Mouse (Mus musculus) gastrocnemius, postnatal 25 days (tissue): Measurements from ENCODE around the gene Olfr948. TPM values are rescaled to one million over a fixed set of nuclear protein-coding genes. Genes with fewer than 3 reads are reported as not detected.

Source experiments
- DNase-seq: peaks from one replicate; pipeline ENCODE4 v3.0.0; 2022
- long read RNA-seq, 2 experiments: library from polyadenylated mRNA; stranded (forward); transcript quantifications; one replicate each; pipeline ENCODE4 v2.0.0; 2021
- total RNA-seq, 2 experiments: library from RNA; stranded (reverse); gene quantifications; 1 replicate in 1 of 2; 2 replicates in 1 of 2; pipeline ENCODE4 v1.2.3; 2021

Gene Olfr948
- not detected for total RNA-seq
- long read RNA-seq, experiment 1 = 0 reads
- long read RNA-seq, experiment 2 = 0 reads

DNA sequence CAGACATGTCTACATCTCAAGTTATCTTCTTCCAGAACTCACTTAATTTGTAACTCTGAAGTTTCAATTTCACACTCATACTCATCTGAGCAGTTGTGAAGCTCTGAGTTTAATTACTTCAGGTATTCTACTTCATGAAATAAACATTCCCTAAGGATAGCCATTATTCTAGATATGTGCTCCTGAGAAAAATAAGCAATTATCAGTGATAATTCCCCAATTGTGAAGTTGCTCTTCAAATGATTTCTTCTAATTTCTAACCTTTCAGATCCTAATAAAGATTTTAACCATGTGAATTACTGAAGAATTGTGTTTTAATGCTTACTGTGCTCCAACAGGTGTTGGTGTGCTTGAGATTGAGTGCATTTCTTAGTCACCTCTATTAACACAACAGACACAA, at the start of gene Olfr948:
Gene Olfr948 (minus strand): TSS at position 101 of the 400 bp plus-strand sequence.
- no peak for DNase-seq

DNA sequence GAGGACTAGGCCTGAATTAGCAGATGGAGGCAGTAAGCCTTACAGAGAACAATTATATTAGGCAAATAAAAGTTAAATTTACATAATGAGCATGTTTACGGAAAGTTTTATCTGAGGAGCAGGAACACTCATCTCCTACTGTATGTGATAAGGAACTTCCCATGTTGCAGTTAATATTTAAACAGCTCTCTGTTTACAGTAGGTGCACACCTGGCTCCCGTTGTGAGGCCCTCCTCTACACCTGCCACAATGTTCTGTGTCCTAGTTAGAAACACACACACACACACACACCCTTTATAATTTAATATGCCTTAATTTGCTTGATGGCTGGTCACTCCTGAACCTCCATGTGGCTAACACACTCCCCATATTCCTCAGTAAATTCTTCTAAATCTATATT, 38.7 kb downstream of the Olfr948 start:
- DNase-seq = no peak

DNA sequence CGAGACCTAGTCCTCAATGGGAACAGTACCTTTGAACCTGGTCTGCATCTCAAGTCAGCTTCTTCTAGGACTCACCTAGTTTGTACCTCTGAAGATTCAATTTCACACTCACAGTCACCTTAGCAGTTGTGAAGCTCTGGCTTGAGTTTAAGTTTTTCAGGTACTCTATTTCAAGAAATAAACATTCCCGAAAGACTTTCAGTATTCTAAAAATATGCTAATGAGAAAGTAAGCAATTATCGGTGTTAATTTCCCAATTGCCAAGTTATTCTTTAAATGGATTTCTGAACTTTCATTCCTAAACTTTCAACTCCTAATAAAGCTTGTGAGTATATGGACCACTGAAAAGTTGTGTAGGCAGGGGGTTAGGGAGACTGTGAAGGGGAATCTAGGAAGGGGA, 49.1 kb downstream of the Olfr948 start, which contains the start of gene Olfr945:
Gene Olfr945 (minus strand): TSS at position 101 of the 400 bp plus-strand sequence.
- no peak for DNase-seq

Other genes starting within 250 kb of the Olfr948 start
- gene Olfr938, start 247.2 kb downstream of the Olfr948 start, total RNA-seq = not detected
- not detected for gene Olfr27, start 197.9 kb downstream of the Olfr948 start, total RNA-seq
- gene Olfr943, start 159.7 kb downstream of the Olfr948 start, total RNA-seq = not detected
- not detected for gene Olfr944, start 124.1 kb downstream of the Olfr948 start, total RNA-seq
- not detected for gene Olfr1537, start 76.1 kb downstream of the Olfr948 start, total RNA-seq
- not detected for gene Olfr945, start 49.2 kb downstream of the Olfr948 start, total RNA-seq
- gene Olfr951, start 61.4 kb upstream of the Olfr948 start, total RNA-seq = not detected
- gene Olfr952, start 101.1 kb upstream of the Olfr948 start, total RNA-seq = not detected
- gene Olfr954, start 130.7 kb upstream of the Olfr948 start, total RNA-seq = not detected
- gene Olfr955, start 145.9 kb upstream of the Olfr948 start, total RNA-seq = not detected
- not detected for gene Olfr44, start 167.9 kb upstream of the Olfr948 start, total RNA-seq
- gene Olfr957, start 189.8 kb upstream of the Olfr948 start, total RNA-seq = not detected
- not detected for gene Olfr958, start 228.0 kb upstream of the Olfr948 start, total RNA-seq
- gene Olfr959, start 249.5 kb upstream of the Olfr948 start, total RNA-seq = not detected